Mouse (Mus musculus): ENCODE measurements at regions not wholly inside any gene's neighbourhood (a gene's known extent, or its start where the extent isn't known, plus 50 kb on each side); places are given as distances from the start of the nearest gene placed in this dataset.

GRCm38 (mm10) chr7:75398904-75399724 is 56.2 kb upstream of the Akap13 start:
- Histone ChIP-seq H3K4me1 (ENCODE audit: control insufficient read depth, insufficient read depth, low read length) (peaks cover 12% of the 10 kb centered on the region), H3K4me3 (ENCODE audit: insufficient read depth, low read length) (no peak overlapping the region), H3K27ac (ENCODE audit: insufficient read depth, low read depth, low read length) (no peak overlapping the region)
- TF ChIP-seq POLR2A (IDR thresholded peaks at IDR 0.05; ENCODE audit: borderline replicate concordance, low read depth, low read length) (no peak), CTCF (IDR thresholded peaks at IDR 0.05; ENCODE audit: low read depth, low read length) (peak; percentile 89)

- no peak overlapping the region for H3K4me3 ChIP-seq (ENCODE audit: insufficient read depth, low read length)
- H3K4me1 ChIP-seq (ENCODE audit: control insufficient read depth, insufficient read depth, low read length) = peaks cover 5% of the 10 kb centered on the region
- TF ChIP-seq POLR2A (IDR thresholded peaks at IDR 0.05; ENCODE audit: borderline replicate concordance, low read depth, low read length) (no peak), CTCF (IDR thresholded peaks at IDR 0.05; ENCODE audit: low read depth, low read length) (no peak)
- H3K27ac ChIP-seq (ENCODE audit: insufficient read depth, low read depth, low read length) = no peak overlapping the region
These were observed 54.9 kb upstream of the Akap13 start for GRCm38 (mm10) chr7:75400471-75400870.

- TF ChIP-seq CTCF (IDR thresholded peaks at IDR 0.05; ENCODE audit: low read depth, low read length) (no peak), POLR2A (IDR thresholded peaks at IDR 0.05; ENCODE audit: borderline replicate concordance, low read depth, low read length) (no peak)
- peaks cover 11% of the 10 kb centered on the region for H3K4me1 ChIP-seq (ENCODE audit: control insufficient read depth, insufficient read depth, low read length)
These were observed 50.4 kb upstream of the Akap13 start for GRCm38 (mm10) chr7:75404955-75405354.

More at GRCm38 (mm10) chr7:75404955-75405354, 50.4 kb upstream of the Akap13 start:
- H3K4me3 ChIP-seq (ENCODE audit: insufficient read depth, low read length) = no peak overlapping the region
- H3K27ac ChIP-seq (ENCODE audit: insufficient read depth, low read depth, low read length) = no peak overlapping the region

All from bone marrow macrophage, adult 2 months (primary cell).